Mouse (Mus musculus) G1E-ER4 (cell line): ENCODE data around the gene Klhdc1. TPM values are rescaled to one million over a fixed set of nuclear protein-coding genes. Genes with fewer than 3 reads are reported as not detected.

Experiments
- GATA1 ChIP-seq: IDR thresholded peaks from one replicate; pipeline ENCODE4 v1.8.0; 2012; ENCODE audit warnings: low read length, inconsistent platforms
- polyA plus RNA-seq: library from polyadenylated mRNA; stranded (reverse); fragments of >175 nt; gene quantifications from 2 replicates; pipeline ENCODE4 v1.2.3, GENCODE M21; 2012

The Klhdc1 gene
- polyA plus RNA-seq, 1 experiment = 10.8 TPM

GRCm38 (mm10) chr12:69300391-69300790 lies 59.4 kb downstream of the Klhdc1 start:
- no peak for TF ChIP-seq GATA1

- no peak for TF ChIP-seq GATA1
These were observed 61.2 kb downstream of the Klhdc1 start for GRCm38 (mm10) chr12:69302171-69302570.

GRCm38 (mm10) chr12:69304051-69304450 lies 63.1 kb downstream of the Klhdc1 start:
- no peak for TF ChIP-seq GATA1

- no peak for TF ChIP-seq GATA1
These were observed 65.4 kb downstream of the Klhdc1 start for GRCm38 (mm10) chr12:69306333-69306732.

GRCm38 (mm10) chr12:69309659-69310058 lies 68.7 kb downstream of the Klhdc1 start:
- TF ChIP-seq GATA1 = no peak

- no peak for TF ChIP-seq GATA1
These were observed 77.5 kb downstream of the Klhdc1 start for GRCm38 (mm10) chr12:69318431-69318830.

- TF ChIP-seq GATA1 = no peak
These were observed 90.2 kb downstream of the Klhdc1 start for GRCm38 (mm10) chr12:69331187-69331586.

- TF ChIP-seq GATA1 = no peak
These were observed 91.2 kb downstream of the Klhdc1 start for GRCm38 (mm10) chr12:69332147-69332546.

- no peak for TF ChIP-seq GATA1
These were observed 92.6 kb downstream of the Klhdc1 start for GRCm38 (mm10) chr12:69333547-69333946.

Other genes with a start within 250 kb of the Klhdc1 start
- 135 and 2,984 TPM in 2 replicates for gene Rps29, start 82.0 kb upstream of the Klhdc1 start, polyA plus RNA-seq
- 43.0 and 59.9 TPM in 2 replicates for gene Lrr1, start 72.4 kb upstream of the Klhdc1 start, polyA plus RNA-seq
- gene Rpl36al, start 57.1 kb upstream of the Klhdc1 start, polyA plus RNA-seq = 49.0 and 65.9 TPM in 2 replicates
- gene Mgat2, start 57.0 kb upstream of the Klhdc1 start, polyA plus RNA-seq = 42.5 and 49.3 TPM in 2 replicates
- 54.7 and 78.8 TPM in 2 replicates for gene Gm49383, start 44.1 kb upstream of the Klhdc1 start, polyA plus RNA-seq
- gene Dnaaf2, start 42.7 kb upstream of the Klhdc1 start, polyA plus RNA-seq = 3.2 and 5.5 TPM in 2 replicates
- not detected in 2 replicates for gene Gm49384, start 36.9 kb upstream of the Klhdc1 start, polyA plus RNA-seq
- gene Pole2, start 13.0 kb upstream of the Klhdc1 start, polyA plus RNA-seq = 11.1 TPM in 2 replicates
- 29.6 and 38.1 TPM in 2 replicates for gene Klhdc2, start 55.5 kb downstream of the Klhdc1 start, polyA plus RNA-seq
- 1.3 and 2.1 TPM in 2 replicates for gene Nemf, start 116.0 kb downstream of the Klhdc1 start, polyA plus RNA-seq
- gene Arf6, start 131.0 kb downstream of the Klhdc1 start, polyA plus RNA-seq = 237 and 265 TPM in 2 replicates
- gene Gm9887, start 131.3 kb downstream of the Klhdc1 start, polyA plus RNA-seq = 1.5 and 1.7 TPM in 2 replicates